Mouse (Mus musculus): Measurements from ENCODE around the gene Wdr91.

Gene Wdr91

DNA sequence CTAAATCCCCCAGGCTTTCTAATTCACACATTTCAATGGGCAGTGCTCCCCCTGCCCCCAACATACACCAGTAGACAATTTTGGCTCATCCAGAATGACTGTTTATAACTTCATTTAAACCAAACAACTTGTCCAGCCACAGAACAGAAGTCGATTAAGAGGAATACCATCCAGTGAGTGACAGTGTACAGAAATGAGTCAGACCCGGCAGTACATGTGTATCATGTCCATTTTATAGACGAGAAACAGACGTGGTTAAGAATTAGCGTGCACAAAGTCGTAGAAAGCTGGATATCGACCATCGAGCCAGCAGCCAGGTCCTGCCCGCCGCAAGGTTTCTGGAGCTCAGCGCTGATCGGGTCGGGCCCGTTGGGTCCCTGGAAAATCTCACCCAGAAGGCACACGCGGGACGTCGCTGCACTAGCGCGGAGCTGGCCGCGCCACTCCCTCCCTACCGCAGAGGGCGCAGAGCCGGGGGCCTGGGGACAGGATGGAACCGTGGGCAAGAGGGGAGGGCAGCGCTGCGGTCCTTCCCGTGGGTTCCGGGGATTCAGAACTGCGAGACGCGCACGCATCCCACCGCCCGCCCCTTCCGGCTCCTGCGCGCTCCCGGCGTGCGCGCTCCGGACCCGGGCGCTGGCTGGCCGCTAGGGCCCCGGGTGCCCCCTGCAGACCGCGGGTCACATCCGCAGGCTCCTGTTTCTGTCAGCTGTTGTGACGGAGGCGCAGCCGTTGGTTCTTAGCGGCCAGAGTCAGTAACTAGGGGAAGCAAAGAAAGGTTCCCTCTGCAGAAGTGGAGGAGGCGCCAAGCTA is 33.0 kb downstream of the Wdr91 start, which contains the start of gene Cyren:
Cyren (minus strand) TSS at position 552 of the 813 bp plus-strand sequence.
- peak; percentile 92 for DNase-seq

DNA sequence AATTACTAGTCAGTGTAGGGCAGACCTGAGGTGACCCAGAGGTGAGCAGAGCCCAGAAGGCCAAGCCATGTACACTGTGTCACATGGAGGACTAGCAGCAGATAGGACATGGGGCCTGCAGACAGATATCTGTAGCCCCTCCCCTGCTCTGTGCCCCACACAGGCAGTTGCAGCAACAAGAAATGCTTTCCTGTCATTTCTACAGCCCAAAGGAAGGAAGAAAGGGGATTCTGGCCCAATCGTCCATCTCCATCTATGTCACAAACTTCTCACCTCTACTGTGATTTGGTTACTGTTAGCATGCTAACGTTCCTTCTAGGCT is 33.9 kb downstream of the Wdr91 start:
- no peak for DNase-seq

DNA sequence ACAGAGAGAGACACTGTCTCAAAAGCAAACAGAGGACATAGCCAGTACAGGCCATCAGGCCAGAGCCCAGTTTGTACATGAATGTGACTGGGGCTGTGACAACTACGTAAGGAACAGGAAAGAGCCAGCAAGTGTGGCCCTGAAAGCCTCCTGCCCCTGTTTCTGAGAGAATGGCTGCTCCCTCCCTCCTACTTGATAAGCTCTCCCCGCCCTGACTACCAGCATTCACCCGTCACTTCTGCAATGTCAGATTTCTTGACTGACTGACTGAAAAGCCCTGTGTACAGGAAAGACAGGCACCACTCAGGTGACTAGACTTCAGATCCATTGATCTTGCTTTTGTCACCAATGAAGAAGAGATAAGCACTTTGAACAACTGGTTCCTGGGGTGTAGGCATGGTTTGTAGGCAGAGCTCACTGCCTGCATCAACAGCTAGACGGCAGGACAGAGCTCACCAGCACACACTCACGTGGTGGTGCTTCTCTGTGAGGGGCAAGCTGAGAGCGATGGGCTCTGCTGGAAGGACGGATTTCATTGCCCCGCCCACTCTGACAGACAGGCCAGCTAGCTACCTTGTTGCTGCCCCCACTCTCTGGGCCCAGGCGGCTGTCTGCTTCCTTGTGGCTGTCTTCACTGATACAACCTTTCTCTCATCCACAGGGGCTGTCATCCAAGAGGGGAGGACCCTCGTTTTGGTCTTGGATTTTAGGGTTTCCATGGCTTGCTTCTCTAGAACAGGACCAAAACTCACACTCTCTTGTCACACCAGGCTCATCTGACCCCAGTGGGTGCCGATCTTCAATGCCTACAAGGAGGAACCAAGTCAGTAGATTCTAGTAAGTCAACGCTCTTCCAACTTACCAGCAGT is 34.5 kb downstream of the Wdr91 start:
- DNase-seq: no peak

DNA sequence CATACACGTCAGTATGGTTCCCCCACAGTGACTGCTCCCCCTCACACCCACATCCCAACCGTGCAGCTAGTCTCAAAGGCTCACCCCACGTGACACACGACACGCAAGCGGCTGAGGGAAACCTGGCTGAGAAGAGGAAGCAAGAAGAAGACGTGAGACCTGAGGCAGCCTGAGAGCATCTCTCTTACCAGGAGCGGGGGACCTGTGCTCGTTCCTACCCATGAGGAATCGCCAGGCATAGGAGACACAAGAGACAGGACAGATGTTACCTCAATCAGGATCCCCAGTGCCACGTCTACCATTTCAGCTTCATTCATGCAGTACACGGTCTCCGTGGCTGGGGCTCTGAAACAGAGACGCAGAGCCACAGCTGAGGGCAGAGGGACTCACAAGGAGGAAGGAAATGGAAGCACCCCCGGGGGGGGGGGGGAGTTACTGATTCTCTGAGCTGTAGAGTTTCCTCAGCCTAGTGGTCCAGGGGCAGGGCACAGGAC is 35.4 kb downstream of the Wdr91 start:
- peak; percentile 62 for DNase-seq

DNA sequence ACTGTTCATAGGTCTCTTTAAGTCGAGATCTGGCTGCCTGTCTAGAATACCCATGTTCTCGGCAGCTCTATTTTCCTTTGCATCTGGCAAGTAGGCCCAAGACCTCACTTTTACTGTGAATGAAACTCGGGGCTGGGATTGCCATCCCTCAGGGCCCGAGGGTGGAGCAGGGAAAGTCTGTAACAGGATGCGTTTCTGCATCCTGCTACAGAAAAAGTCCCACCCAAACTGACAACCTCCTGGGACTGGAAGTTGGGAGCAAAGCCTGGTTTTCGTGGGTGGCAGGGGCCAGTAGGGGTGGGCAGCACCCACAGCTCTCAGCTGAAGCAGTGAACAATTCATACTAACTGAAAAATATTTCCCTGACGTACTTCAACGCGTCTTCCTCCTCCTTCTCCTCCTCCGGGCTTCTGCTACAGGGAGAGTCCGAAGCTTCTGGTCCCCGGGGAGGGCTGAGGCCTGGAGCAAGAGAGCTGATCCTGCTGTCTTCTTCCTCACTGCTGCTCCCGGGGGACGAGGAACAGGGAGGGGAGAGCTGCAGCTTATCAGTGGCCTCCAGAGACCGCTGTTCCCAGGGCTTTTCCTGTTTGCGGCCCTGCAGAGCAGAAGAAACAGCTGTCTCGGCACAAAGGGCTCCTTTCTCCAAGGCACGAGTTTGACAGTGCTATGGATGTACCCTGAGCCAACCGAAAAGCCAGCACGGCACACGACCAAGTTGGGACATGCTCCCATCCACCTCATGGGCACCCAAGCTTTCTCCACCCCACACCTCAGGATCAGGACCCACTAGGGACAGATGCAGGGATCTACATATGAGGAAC is 36.4 kb downstream of the Wdr91 start:
- no peak for DNase-seq

DNA sequence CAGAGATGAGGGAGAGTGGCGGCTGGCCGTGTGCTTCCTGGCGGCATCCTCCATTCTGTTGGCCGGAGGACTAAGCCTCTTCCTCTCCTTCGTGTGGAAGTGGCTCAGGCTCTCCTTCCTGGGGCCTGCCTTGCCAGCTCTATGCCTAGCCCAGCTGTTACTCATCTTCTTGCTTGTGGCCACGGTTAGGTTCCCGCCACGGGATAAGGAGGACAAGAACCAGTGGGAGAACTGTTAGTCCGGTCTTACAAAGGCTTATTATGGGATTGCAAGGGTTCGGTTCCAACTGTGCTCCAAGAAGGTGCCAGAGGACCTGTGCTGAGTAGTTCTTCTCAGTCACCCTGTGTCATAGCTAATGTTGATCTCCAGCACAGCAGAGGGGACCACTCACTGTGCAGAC is 37.8 kb downstream of the Wdr91 start:
- DNase-seq: no peak

DNA sequence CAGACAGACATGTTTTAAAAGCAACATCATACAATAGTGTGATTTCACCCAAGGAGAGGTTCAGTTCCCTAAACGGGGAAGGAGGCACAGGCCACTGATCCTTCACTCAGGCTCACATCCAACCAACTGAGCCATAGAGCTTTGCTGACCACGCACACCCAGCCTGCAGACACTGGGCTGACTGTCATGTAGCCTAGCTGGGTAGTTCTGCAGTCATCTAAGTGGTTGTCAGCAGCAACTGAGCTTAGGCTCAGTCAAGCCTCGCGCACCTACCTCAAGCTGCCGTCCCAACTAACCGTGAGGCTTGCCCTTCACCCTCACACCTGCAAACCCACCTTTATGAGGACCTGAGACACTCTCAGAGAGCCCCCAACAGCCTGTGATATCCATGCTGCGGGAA is 38.7 kb downstream of the Wdr91 start:
- DNase-seq: no peak

DNA sequence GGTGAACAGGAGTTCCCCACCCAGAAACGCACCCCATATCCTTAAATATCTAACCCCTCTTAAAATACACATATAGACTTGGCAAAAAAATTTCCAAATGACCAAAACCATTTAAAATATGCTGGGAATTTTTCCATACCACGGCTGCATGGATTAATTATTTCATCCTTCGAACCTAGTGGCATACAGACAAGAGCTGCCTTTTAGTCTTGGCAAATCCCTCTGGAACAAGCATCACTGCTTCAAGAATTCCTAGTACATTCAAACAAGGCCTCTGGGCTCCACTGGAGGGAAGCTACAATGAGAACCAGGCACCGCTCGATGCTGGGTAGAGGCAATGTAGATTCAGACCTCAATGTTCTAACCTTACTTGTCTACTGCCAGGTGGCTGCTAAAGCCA is 40.0 kb downstream of the Wdr91 start:
- DNase-seq: no peak

DNA sequence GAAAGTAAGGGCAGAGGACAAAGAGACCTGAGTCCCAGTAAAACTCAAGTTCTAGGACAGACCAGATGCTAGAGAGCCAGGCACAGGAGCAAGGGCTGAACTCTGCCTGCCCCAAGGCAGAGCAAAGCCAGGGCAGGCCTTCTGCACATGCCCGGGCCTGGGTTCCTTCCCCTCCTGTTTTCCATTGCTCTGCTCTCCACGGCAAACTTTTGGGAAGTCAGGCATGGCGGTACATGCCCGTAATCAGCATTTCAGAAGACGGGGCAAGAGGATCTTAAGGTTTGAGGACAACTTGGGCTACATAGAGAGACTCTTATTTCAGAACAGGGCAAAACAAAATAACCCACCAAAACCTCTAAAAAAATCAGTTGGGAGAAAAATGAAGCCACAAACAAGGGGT is 40.5 kb downstream of the Wdr91 start:
- DNase-seq: no peak

DNA sequence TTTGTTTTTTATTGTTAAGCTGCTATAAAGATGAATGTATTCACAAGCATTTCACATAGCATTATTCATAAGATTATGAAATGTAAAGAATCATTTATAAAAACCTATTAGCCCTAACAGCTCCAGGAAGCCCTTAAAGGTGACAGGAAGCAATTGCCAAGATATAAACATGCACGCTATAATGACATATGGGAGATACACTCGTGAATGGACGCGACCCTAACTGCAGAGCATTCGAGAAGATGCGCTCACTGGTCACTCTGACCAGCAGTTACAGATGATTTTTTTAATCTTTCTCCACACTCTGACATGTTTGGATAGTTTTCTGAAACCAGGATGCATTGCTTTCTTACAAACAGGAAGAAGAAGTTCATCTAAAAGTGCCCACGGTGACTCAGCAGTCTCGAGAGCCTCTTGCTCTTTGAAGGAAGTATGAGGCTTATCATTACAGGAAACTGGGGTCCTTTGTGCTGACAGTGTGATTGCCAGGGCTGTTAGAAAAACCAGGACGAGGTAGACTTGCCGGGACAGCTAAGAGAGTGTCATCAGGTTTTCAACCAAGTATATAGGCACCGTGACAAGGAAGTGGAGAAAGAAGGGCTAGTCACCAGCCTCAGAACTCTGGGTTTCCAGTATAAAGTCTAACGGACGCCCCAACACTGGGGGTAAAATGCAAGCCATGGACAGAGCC is 41.3 kb downstream of the Wdr91 start:
- no peak for DNase-seq

DNA sequence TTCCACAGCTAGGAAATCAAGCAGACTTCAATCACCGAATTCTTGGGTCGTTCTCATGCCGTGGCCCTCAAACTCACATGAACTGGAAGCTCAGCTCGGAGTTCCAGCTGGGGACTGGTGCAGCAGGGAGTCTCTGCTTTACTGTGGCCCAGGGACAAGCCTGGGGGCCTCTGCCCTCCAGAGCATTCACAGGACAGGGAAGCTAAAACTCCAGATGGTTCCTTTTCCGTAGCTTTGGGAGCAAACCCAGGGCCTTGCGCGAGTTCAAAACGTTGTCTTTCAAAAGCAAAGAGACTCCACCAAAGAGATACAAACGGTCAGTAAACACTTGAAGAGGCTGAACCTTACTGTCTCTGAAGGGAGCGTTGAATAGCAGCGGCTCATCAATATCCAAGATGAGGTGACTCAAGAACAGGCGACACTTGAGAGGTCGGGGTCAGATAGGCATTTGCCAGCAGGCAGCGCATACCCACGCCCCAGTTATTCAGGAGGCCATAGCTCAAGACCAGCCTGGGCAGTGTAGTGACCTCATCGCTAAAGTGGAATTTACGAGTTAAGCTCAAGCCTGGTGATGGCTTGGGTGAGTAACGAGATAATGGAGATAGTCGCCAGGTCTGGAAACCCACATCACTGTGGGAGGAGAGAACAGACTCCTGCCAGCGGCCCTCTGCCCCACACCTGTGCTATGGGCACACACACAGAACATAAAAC is 42.0 kb downstream of the Wdr91 start:
- DNase-seq: no peak

DNA sequence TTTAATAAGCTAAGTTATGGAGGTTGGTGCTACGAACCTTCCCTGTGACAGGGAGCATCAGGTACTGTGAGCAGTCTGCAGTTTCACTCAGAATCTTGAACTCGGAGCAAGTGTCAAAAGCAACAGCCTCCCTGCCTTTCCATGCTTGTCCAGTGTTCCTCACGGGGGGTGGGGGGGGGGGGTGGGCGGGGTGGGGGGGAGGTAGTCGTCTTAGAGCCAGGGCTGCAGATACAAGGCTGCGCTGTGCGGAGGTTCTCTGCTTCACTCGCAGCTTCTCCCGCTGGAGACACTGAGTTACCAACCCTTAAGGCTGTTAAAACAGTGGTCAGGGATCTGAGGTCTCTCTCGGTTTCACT is 42.7 kb downstream of the Wdr91 start:
- DNase-seq: no peak

DNA sequence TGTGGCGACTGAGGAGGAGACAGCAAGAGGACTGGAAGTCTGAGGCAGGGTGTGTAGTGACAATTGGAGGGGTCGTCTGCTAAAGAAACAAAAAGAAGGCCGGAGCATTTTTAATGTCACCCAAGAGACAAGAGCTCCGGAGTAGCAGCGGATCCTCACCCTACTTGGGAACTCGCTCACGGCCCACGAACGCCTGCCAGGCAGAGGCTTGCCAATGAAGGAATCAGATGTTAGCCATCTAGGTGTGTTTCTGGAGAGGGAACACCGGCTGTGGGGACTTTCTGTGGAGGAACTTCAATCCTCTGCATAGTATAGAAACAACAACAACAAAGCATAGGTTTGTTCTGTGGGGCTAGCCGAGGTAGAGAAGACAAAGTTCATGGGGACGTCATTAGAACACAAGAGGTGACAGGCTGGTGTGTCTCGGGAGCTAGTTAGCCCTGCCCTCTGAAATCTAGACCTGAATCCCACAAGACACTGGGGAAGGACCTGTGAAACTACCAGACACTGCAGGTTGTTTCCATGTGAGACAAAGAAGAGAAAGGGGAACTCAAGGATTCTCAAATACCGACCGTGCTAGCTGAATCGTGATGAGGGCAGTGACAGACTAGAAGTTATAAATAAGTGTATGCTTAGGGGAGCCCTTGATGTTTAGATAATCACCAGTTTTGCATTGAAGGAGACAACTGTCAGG is 43.2 kb downstream of the Wdr91 start:
- no peak for DNase-seq

DNA sequence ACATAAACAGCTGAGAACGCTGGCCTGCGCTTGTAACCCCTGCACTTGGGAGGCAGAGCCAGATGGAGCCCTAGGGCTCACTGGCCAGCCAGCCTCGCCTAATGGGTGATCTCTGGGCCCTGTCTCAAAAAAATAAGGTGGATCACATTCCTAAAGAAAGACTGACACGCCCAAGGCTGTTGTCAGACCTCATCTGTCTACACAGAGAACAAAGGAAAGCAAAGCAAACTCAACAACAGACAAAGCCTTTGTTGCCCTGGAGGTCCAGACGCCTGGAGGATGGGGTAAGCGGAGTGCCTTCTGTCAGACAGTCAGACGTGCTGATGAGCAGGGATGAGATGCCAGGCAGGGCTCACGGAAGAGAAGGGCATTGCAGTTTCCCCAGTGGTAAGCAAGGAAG is 43.9 kb downstream of the Wdr91 start:
- no peak for DNase-seq

DNA sequence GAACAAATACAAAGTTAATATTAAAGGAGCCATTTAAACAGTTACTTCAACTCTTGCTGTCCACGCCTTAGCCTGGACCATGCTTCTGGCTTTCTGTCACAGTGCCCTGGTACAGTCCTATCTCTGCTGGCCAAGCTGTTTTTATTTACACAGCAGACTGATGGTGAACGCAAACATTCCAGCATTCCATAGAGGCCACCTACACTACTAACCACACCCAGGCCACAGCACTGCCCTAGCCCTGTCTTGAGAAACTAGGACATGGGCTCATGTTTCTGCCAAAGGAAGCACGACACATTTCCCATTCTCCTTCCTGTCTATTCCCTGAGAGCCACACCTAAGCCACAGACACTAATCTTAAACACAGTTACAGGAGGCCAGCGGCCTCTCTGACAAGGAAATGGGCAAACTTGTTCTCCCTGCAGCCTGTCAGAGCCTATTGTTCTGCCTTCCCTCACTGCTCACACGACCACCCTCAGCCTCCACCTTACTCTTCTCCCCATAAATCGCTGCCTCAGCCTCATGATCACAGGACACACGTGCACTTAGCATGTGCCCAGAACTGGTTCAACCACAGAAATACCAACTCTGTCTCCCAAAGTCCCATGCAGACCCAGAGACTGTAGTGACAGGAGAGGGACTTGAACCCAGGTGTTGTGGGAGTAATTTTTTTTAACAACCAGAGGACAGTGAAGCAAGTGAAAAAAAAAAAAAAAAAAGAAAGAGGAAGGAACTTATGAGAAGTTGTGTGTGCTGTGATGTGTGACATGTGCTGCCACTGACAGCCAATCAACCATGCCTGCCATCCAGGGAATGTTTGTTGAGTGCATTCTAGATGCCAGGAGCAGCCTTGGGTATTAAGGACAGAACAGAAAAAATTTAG is 44.7 kb downstream of the Wdr91 start:
- DNase-seq: no peak

DNA sequence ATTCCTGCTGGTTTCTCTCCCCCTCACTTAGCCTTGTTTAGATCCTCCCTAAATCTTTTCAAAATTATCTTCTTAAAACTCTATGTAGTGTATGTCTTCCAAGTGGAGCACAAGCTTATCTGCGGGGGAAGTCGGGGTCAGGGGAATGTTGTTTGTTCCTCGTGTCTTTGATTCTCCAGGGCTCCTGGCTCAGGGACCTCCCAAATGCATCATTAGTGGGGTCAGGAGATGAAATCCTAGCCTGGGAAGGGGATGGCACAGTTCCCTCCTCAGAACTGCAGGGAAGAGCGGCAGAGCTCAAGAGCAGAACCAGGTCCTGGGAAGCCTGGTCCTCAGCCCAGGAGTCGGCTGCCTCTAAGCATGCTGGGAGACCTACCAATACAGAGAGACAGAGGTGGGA is 45.5 kb downstream of the Wdr91 start:
- DNase-seq: no peak

DNA sequence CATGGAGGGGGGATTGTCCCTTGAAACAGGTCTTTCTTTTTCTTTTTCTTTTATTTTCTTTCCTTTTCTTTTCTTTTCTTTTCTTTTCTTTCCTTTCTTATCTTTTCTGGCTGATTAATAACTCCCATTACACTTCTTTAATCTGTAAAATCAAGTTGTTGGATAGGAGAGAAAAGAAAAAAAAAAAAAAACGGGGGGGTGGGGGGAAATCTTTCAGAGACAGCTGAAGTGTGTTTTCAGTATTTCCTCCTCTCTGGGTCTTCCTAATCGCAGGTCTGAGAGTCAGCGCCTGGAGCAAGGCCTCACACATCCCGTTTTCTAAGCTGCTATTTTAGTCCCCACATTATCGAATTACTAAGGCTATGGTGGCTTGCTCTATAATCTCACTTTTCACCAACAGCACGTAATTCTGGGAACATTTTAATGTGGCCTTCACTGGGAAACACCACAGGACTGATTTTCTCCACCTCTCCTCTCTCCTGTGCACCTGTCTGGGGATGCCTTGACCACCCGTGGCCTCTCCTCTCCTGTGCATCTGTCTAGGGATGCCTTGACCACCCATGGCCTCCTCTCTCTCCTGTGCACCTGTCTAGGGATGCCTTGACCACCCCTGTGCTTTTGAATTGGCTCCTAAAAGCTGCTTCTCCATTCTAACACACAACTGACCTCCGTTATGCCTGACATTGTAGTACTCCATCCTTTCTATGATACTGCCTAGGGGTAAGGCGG is 46.7 kb downstream of the Wdr91 start:
- DNase-seq: no peak

DNA sequence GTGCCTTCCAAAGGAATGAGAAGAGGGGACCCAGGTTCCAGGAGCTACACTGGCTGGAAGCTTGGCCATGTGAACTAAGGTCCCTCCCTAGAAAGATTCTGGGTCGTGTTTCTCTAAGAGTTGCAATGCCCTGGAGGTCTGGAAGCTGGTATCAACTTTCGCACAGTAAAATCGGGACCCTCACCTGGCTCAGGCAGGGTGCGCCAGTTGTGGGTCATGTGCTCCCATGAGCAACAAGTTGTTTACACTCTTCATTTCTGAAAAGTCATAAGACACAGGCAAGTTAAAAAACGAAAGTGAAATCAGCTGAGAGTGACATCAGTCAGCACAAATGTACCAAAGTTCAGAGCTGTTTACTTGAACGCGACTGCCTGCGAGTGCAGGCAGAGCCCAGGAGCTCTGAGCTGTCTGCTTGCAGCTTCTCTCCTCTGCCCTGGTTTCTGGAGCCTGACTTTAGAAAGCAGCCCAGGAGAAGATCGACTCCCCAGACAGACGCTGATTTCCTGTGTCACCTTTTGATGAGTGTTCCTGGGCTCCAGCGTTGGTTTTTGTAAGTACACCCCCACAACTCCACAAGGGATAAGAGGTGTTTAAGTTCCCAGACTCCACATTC is 47.8 kb downstream of the Wdr91 start, which contains the start of gene Tmem140:
Tmem140 (plus strand) TSS at position 356 of the 613 bp plus-strand sequence.
- DNase-seq: no peak

DNA sequence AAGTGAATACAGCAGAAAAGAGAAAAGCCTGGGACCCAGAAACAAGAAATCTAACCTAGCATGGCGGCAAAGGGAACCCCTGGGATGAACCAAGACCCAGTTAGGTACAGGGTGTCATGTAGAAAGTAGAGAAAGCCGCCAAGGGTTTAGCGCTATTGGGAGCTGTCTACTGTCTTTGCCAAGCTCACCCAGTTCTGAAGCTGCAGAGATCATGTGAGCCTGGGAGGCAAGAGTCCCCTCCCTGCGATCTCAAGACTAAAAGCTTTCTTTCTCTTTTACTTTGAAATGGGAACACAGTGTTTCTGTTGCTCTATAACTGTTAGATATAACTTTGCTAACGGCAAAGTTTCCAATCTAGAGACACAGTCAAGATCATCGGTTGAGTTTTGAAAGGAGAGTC is 48.3 kb downstream of the Wdr91 start:
- DNase-seq: no peak

Measured in layer of hippocampus, adult 9-11 months (tissue).